Mouse (Mus musculus) heart, adult 8-10 months (tissue): Measurements from ENCODE around the gene Rab40c. TPM values are rescaled to one million over a fixed set of nuclear protein-coding genes. Genes with fewer than 3 reads are reported as not detected.

Source experiments
- DNase-seq: peaks from one replicate; pipeline ENCODE4 v3.0.0; 2022; ENCODE audit warnings: low spot score
- total RNA-seq, 4 experiments: library from RNA; stranded (reverse); gene quantifications; 2 replicates each; pipeline ENCODE4 v1.2.4; 2022

Gene Rab40c
- total RNA-seq, 4 experiments from 2014 or later: 17.3 to 20.1 (median 17.7) TPM

GRCm38 (mm10) chr17:25946349-25946748 is 26.8 kb upstream of the Rab40c start:
- DNase-seq: no peak

- peak; percentile 40 for DNase-seq
Observed at GRCm38 (mm10) chr17:25945517-25946155, 26.1 kb upstream of the Rab40c start.

GRCm38 (mm10) chr17:25944366-25945163 is 25.0 kb upstream of the Rab40c start, which contains the start of the genes Pigq and Nhlrc4:
Gene Pigq (minus strand): TSS chr17:25944936.
Gene Nhlrc4 (minus strand): TSS chr17:25944961.
- no peak for DNase-seq

GRCm38 (mm10) chr17:25943769-25944168 is 24.2 kb upstream of the Rab40c start:
- DNase-seq: no peak

- no peak for DNase-seq
Observed at GRCm38 (mm10) chr17:25943221-25943620, 23.7 kb upstream of the Rab40c start.

GRCm38 (mm10) chr17:25942597-25943151 is 23.1 kb upstream of the Rab40c start:
- no peak for DNase-seq

GRCm38 (mm10) chr17:25941511-25942241 is 22.1 kb upstream of the Rab40c start:
- DNase-seq: peak; percentile 55

- no peak for DNase-seq
Observed at GRCm38 (mm10) chr17:25934526-25934925, 15.0 kb upstream of the Rab40c start.

- DNase-seq: peak; percentile 57
Observed at GRCm38 (mm10) chr17:25925348-25925747, 5.8 kb upstream of the Rab40c start.

- no peak for DNase-seq
Observed at GRCm38 (mm10) chr17:25922120-25922519, 2.6 kb upstream of the Rab40c start.

- DNase-seq: peak; percentile 100
Observed at GRCm38 (mm10) chr17:25919786-25920642, 487 bp upstream of the Rab40c start.

GRCm38 (mm10) chr17:25918037-25918750 is 1.3 kb downstream of the Rab40c start:
- DNase-seq: no peak

- no peak for DNase-seq
Observed at GRCm38 (mm10) chr17:25916931-25917647, 2.4 kb downstream of the Rab40c start.

GRCm38 (mm10) chr17:25914295-25914694 is 5.2 kb downstream of the Rab40c start:
- no peak for DNase-seq

GRCm38 (mm10) chr17:25913877-25914275 is 5.7 kb downstream of the Rab40c start:
- DNase-seq: peak; percentile 60

GRCm38 (mm10) chr17:25913186-25913876 is 6.2 kb downstream of the Rab40c start:
- DNase-seq: no peak

- DNase-seq: peak; percentile 57
Observed at GRCm38 (mm10) chr17:25911816-25912215, 7.7 kb downstream of the Rab40c start.

GRCm38 (mm10) chr17:25907640-25908039 is 11.9 kb downstream of the Rab40c start:
- no peak for DNase-seq

GRCm38 (mm10) chr17:25903061-25903460 is 16.5 kb downstream of the Rab40c start:
- no peak for DNase-seq
